Mouse (Mus musculus): Measurements from ENCODE around the gene Myog. TPM values are rescaled to one million over a fixed set of nuclear protein-coding genes. Genes with fewer than 3 reads are reported as not detected.

Gene Myog
- polyA plus RNA-seq, 1 experiment, result not detected

DNA sequence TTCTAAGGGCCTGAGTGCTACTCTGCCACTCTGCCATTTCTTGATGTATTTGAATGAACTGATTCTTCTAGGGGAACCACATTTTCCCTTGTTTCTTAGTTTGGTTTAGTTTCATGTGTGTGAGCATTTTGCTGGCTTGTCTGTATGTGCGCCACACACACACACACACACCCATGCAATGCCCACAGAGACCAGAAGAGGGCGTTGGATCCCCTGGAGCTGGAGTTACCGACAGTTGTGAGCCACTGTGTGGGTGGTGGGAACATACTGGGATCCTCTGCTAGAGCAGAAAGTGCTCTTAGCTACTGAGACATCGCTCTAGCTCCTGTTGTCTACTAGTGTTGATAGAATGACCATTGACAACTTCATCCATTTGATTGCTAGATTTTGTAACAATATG lies 8.2 kb upstream of the Myog start:
- TF ChIP-seq POLR2A (IDR thresholded peaks at IDR 0.05; ENCODE audit: borderline replicate concordance, low read depth, low read length) (no peak), CTCF (IDR thresholded peaks at IDR 0.05; ENCODE audit: low read depth, low read length) (no peak)
- Histone ChIP-seq H3K4me3 (ENCODE audit: insufficient read depth, low read length) (no peak overlapping the region), H3K4me1 (ENCODE audit: control insufficient read depth, insufficient read depth, low read length) (no peaks in the 10 kb centered on the region), H3K27ac (ENCODE audit: insufficient read depth, low read depth, low read length) (no peak overlapping the region)

DNA sequence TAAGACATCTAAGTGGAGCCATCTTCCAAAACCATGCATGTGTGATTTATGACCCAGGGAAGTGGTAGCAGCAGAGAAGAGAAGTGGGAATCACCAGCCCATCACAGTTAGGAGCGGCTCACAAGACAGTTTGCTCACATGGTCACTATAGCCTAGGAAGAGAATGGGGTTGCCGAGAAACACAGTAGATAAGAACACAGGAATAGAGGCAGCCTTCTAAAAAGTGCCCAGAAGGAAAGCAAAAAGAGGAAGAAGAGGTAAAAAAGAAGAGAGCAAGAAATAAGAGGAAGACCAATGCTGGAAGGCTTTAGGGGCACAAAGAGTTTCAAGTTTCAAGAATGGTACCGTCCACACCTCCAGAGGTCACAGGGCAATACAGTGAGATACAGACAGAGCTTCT lies 7.4 kb upstream of the Myog start:
- H3K4me1 ChIP-seq (ENCODE audit: control insufficient read depth, insufficient read depth, low read length), result no peaks in the 10 kb centered on the region
- H3K4me3 ChIP-seq (ENCODE audit: insufficient read depth, low read length), result no peak overlapping the region
- H3K27ac ChIP-seq (ENCODE audit: insufficient read depth, low read depth, low read length), result no peak overlapping the region
- no peak for TF ChIP-seq CTCF (IDR thresholded peaks at IDR 0.05; ENCODE audit: low read depth, low read length)
- no peak for TF ChIP-seq POLR2A (IDR thresholded peaks at IDR 0.05; ENCODE audit: borderline replicate concordance, low read depth, low read length)

DNA sequence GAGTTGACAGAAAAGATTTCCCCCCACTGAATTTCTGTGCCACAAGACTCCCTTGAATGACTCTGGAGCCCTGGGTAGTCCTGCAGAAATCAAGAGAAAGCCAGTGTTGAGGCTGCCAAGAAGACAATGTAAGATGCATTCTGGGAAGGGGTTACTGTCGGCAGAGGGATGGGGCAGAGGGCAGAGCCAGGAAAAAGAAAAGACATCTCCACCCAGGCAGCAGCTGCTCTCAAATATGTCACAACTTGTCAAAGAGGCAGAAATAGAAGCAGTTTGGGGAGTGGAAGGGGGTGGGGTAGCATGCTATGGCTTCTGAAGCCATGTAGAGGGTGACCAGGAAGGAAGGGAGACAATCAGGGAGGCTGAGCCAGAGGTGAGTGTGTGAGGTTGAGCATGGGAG lies 6.7 kb upstream of the Myog start:
- no peak overlapping the region for H3K27ac ChIP-seq (ENCODE audit: insufficient read depth, low read depth, low read length)
- no peaks in the 10 kb centered on the region for H3K4me1 ChIP-seq (ENCODE audit: control insufficient read depth, insufficient read depth, low read length)
- TF ChIP-seq POLR2A (IDR thresholded peaks at IDR 0.05; ENCODE audit: borderline replicate concordance, low read depth, low read length), result no peak
- no peak for TF ChIP-seq CTCF (IDR thresholded peaks at IDR 0.05; ENCODE audit: low read depth, low read length)
- no peak overlapping the region for H3K4me3 ChIP-seq (ENCODE audit: insufficient read depth, low read length)

DNA sequence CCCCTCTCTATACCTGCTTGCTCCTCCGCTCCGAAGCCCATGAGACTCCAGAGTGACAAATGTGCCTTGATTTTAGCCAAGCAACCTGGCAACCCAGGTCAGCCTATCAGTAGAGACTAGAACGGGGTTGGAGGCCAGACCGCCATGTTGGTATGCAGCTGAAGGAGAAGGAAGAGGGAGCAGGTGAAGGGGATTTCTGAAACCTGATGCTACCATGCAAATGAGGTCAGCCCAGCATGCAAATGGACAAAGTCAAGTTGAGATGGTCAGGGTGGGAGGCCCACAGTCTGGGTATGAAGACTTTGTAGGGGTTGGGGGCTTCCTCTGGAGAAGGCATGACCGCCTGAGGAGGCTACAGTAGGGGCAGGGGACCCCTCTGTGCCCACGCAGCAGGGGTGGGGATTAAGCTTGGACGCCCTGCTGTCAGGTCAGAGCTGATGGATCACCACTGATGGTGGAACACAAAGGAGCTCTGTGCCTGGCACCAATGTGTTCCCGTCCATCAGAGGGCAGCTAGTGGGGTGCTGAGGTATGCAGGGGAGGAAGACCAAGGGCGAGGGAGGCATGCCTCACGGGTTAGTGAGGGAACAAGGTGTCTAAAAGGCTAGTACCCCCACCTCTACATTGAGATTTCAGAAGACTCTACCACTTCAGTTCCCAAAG lies 4.2 kb upstream of the Myog start:
- no peak overlapping the region for H3K27ac ChIP-seq (ENCODE audit: insufficient read depth, low read depth, low read length)
- no peak for TF ChIP-seq CTCF (IDR thresholded peaks at IDR 0.05; ENCODE audit: low read depth, low read length)
- no peak for TF ChIP-seq POLR2A (IDR thresholded peaks at IDR 0.05; ENCODE audit: borderline replicate concordance, low read depth, low read length)
- peaks cover 2% of the 10 kb centered on the region; the same call in 1 of the 2 replicates for H3K4me1 ChIP-seq (ENCODE audit: control insufficient read depth, insufficient read depth, low read length)
- H3K4me3 ChIP-seq (ENCODE audit: insufficient read depth, low read length), result no peak overlapping the region

DNA sequence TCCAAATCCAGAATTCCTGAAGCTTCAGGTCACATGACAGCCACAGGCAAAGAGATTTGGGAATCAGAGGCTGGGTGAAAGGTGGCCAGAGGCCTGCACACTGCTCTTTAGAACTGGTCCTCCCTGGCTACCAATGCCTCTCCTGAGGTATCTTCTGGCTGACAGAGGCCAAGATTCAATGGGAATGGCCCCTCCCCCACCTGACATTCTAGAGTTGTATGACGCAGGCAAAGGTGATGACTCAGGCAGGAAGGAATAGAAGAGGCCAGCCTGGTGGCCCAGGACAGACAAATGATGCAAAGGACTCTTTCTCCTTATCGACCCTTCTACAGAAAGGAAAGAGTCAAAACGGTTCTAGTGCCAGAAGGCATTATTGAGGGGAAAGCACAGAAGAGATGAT lies 1.6 kb upstream of the Myog start:
- TF ChIP-seq CTCF (IDR thresholded peaks at IDR 0.05; ENCODE audit: low read depth, low read length) (no peak), POLR2A (IDR thresholded peaks at IDR 0.05; ENCODE audit: borderline replicate concordance, low read depth, low read length) (no peak)
- H3K27ac ChIP-seq (ENCODE audit: insufficient read depth, low read depth, low read length), result no peak overlapping the region
- H3K4me1 ChIP-seq (ENCODE audit: control insufficient read depth, insufficient read depth, low read length), result peaks cover 2% of the 10 kb centered on the region; the same call in 1 of the 2 replicates
- no peak overlapping the region for H3K4me3 ChIP-seq (ENCODE audit: insufficient read depth, low read length)

DNA sequence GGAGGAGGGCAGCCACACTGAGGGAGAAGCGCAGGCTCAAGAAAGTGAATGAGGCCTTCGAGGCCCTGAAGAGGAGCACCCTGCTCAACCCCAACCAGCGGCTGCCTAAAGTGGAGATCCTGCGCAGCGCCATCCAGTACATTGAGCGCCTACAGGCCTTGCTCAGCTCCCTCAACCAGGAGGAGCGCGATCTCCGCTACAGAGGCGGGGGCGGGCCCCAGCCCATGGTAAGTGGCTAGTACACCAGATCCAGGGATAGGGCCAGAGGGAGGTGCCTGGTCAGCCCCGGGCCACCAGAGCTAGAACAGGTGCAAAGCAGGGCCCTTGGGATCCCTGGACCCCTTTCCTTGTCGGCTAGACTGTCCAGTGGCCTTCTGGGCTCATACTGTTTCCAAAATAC lies 511 bp downstream of the Myog start:
- Histone ChIP-seq H3K4me1 (ENCODE audit: control insufficient read depth, insufficient read depth, low read length) (peaks cover 13% of the 10 kb centered on the region), H3K4me3 (ENCODE audit: insufficient read depth, low read length) (no peak overlapping the region), H3K27ac (ENCODE audit: insufficient read depth, low read depth, low read length) (no peak overlapping the region)
- TF ChIP-seq CTCF (IDR thresholded peaks at IDR 0.05; ENCODE audit: low read depth, low read length), result no peak
- no peak for TF ChIP-seq POLR2A (IDR thresholded peaks at IDR 0.05; ENCODE audit: borderline replicate concordance, low read depth, low read length)

DNA sequence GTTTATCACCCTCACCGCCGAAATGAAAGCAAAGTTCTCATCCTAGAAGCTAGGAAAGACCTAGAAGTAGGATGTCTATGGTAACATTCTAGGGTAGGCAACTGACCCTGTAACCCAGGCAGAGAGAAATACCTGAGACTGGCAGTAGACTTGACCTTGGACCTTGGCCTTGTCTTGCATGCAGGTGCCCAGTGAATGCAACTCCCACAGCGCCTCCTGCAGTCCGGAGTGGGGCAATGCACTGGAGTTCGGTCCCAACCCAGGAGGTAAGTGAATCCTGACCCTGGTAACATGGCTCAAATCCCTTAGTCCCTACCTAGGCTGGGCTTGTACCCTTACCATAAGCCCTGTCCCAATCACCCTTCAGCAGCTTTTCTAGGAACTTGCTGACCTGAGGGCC lies 1.1 kb downstream of the Myog start:
- no peak overlapping the region for H3K4me3 ChIP-seq (ENCODE audit: insufficient read depth, low read length)
- H3K27ac ChIP-seq (ENCODE audit: insufficient read depth, low read depth, low read length), result no peak overlapping the region
- H3K4me1 ChIP-seq (ENCODE audit: control insufficient read depth, insufficient read depth, low read length), result peaks cover 13% of the 10 kb centered on the region
- TF ChIP-seq POLR2A (IDR thresholded peaks at IDR 0.05; ENCODE audit: borderline replicate concordance, low read depth, low read length) (no peak), CTCF (IDR thresholded peaks at IDR 0.05; ENCODE audit: low read depth, low read length) (no peak)

DNA sequence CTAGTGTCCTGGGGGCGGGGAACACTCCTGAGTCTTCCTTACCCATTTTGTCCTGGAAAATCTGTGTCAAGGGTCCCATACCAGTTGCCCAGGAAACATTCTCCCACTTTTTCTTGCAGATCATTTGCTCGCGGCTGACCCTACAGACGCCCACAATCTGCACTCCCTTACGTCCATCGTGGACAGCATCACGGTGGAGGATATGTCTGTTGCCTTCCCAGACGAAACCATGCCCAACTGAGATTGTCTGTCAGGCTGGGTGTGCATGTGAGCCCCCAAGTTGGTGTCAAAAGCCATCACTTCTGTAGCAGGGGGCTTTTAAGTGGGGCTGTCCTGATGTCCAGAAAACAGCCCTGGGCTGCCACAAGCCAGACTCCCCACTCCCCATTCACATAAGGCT lies 1.8 kb downstream of the Myog start:
- TF ChIP-seq POLR2A (IDR thresholded peaks at IDR 0.05; ENCODE audit: borderline replicate concordance, low read depth, low read length) (no peak), CTCF (IDR thresholded peaks at IDR 0.05; ENCODE audit: low read depth, low read length) (no peak)
- Histone ChIP-seq H3K4me3 (ENCODE audit: insufficient read depth, low read length) (no peak overlapping the region), H3K4me1 (ENCODE audit: control insufficient read depth, insufficient read depth, low read length) (peaks cover 13% of the 10 kb centered on the region), H3K27ac (ENCODE audit: insufficient read depth, low read depth, low read length) (no peak overlapping the region)

DNA sequence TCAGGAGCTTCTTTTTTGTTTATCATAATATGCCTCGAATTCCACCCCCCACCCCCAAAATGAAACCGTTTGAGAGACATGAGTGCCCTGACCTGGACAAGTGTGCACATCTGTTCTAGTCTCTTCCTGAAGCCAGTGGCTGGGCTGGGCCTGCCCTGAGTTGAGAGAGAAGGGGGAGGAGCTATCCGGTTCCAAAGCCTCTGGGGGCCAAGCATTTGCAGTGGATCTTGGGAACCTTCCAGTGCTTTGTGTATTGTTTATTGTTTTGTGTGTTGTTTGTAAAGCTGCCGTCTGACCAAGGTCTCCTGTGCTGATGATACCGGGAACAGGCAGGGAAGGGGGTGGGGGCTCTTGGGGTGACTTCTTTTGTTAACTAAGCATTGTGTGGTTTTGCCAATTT lies 2.3 kb downstream of the Myog start:
- Histone ChIP-seq H3K27ac (ENCODE audit: insufficient read depth, low read depth, low read length) (no peak overlapping the region), H3K4me3 (ENCODE audit: insufficient read depth, low read length) (no peak overlapping the region), H3K4me1 (ENCODE audit: control insufficient read depth, insufficient read depth, low read length) (peaks cover 13% of the 10 kb centered on the region)
- TF ChIP-seq CTCF (IDR thresholded peaks at IDR 0.05; ENCODE audit: low read depth, low read length) (no peak), POLR2A (IDR thresholded peaks at IDR 0.05; ENCODE audit: borderline replicate concordance, low read depth, low read length) (no peak)

DNA sequence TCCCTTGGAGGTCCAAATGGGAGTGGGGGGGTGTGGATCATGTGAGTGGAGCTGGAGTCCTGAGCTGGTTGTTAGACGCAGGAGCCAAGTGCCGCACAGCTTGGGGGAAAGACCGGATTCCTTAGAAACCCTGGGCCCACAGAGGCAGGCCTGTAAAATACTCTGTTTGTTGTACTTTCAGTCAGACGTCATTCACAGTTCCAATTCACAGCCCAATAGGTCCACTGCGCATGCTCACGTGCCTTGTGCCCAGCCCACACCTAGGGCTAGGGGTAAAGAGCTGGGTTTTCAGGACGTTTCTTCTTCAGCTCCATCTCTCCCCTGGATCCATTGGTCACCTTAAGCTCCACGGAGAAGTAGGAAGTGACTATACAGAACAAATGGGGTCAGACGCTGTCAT lies 2.8 kb downstream of the Myog start:
- Histone ChIP-seq H3K4me3 (ENCODE audit: insufficient read depth, low read length) (no peak overlapping the region), H3K4me1 (ENCODE audit: control insufficient read depth, insufficient read depth, low read length) (peaks cover 13% of the 10 kb centered on the region), H3K27ac (ENCODE audit: insufficient read depth, low read depth, low read length) (no peak overlapping the region)
- TF ChIP-seq POLR2A (IDR thresholded peaks at IDR 0.05; ENCODE audit: borderline replicate concordance, low read depth, low read length) (no peak), CTCF (IDR thresholded peaks at IDR 0.05; ENCODE audit: low read depth, low read length) (no peak)

Measured in bone marrow macrophage, adult 2 months (primary cell).